Mouse (Mus musculus): ENCODE results near the gene Dennd2c. TPM values are rescaled to one million over a fixed set of nuclear protein-coding genes. Genes with fewer than 3 reads are reported as not detected.
"Not testable (repeated sequence)": the region's sequence is repeated elsewhere in the genome, so short reads cannot be mapped to it uniquely, and the experiment has no call there.

Gene Dennd2c
- polyA plus RNA-seq, 1 experiment, result 0.34 TPM

- H3K27ac ChIP-seq (ENCODE audit: insufficient read depth, low read length), result no peak overlapping the region
- no peak for DNase-seq
- WGBS, result 27% methylated on average over 5 of the region's 5 CpGs
Observed at GRCm38 (mm10) chr3:103172615-103173014, 70.2 kb downstream of the Dennd2c start.

GRCm38 (mm10) chr3:103176740-103177139, 74.3 kb downstream of the Dennd2c start:
- H3K4me3 ChIP-seq (replicated peaks; ENCODE audit: insufficient read depth, low read depth, low read length), result no peak overlapping the region
- 95% methylated on average over 4 of the region's 4 CpGs for WGBS
- no peaks in the 10 kb centered on the region for H3K4me1 ChIP-seq (ENCODE audit: control insufficient read depth, insufficient read depth, low read length)
- no peaks in the 10 kb centered on the region for H3K27me3 ChIP-seq (ENCODE audit: control insufficient read depth, insufficient read depth, low read length)
- no peak overlapping the region for H3K27ac ChIP-seq (ENCODE audit: insufficient read depth, low read length)
- TF ChIP-seq POLR2A (IDR thresholded peaks at IDR 0.05; ENCODE audit: borderline replicate concordance, insufficient read depth, low read length) (no peak), CTCF (IDR thresholded peaks at IDR 0.05; ENCODE audit: borderline replicate concordance, insufficient read depth, low read depth, low read length) (no peak)
- DNase-seq, result no peak

More at GRCm38 (mm10) chr3:103172615-103173014, 70.2 kb downstream of the Dennd2c start:
- TF ChIP-seq POLR2A (IDR thresholded peaks at IDR 0.05; ENCODE audit: borderline replicate concordance, insufficient read depth, low read length) (no peak), CTCF (IDR thresholded peaks at IDR 0.05; ENCODE audit: borderline replicate concordance, insufficient read depth, low read depth, low read length) (no peak)
- Histone ChIP-seq H3K4me1 (ENCODE audit: control insufficient read depth, insufficient read depth, low read length) (no peaks in the 10 kb centered on the region), H3K27me3 (ENCODE audit: control insufficient read depth, insufficient read depth, low read length) (no peaks in the 10 kb centered on the region), H3K4me3 (replicated peaks; ENCODE audit: insufficient read depth, low read depth, low read length) (peak overlapping the region; percentile 60)

GRCm38 (mm10) chr3:103179527-103179926, 77.1 kb downstream of the Dennd2c start:
- Histone ChIP-seq H3K4me1 (ENCODE audit: control insufficient read depth, insufficient read depth, low read length) (no peaks in the 10 kb centered on the region), H3K27me3 (ENCODE audit: control insufficient read depth, insufficient read depth, low read length) (no peaks in the 10 kb centered on the region), H3K27ac (ENCODE audit: insufficient read depth, low read length) (no peak overlapping the region), H3K4me3 (replicated peaks; ENCODE audit: insufficient read depth, low read depth, low read length) (no peak overlapping the region)
- TF ChIP-seq POLR2A (IDR thresholded peaks at IDR 0.05; ENCODE audit: borderline replicate concordance, insufficient read depth, low read length) (no peak), CTCF (IDR thresholded peaks at IDR 0.05; ENCODE audit: borderline replicate concordance, insufficient read depth, low read depth, low read length) (no peak)
- DNase-seq, result no peak
- 94% methylated on average over 9 of the region's 9 CpGs for WGBS

- TF ChIP-seq POLR2A (IDR thresholded peaks at IDR 0.05; ENCODE audit: borderline replicate concordance, insufficient read depth, low read length), result no peak
- TF ChIP-seq CTCF (IDR thresholded peaks at IDR 0.05; ENCODE audit: borderline replicate concordance, insufficient read depth, low read depth, low read length), result no peak
- DNase-seq, result no peak
- no peak overlapping the region for H3K4me3 ChIP-seq (replicated peaks; ENCODE audit: insufficient read depth, low read depth, low read length)
- 49% methylated on average over 4 of the region's 4 CpGs for WGBS
- H3K27ac ChIP-seq (ENCODE audit: insufficient read depth, low read length), result no peak overlapping the region
- H3K4me1 ChIP-seq (ENCODE audit: control insufficient read depth, insufficient read depth, low read length), result no peaks in the 10 kb centered on the region
- no peaks in the 10 kb centered on the region for H3K27me3 ChIP-seq (ENCODE audit: control insufficient read depth, insufficient read depth, low read length)
Observed at GRCm38 (mm10) chr3:103181171-103181570, 78.8 kb downstream of the Dennd2c start.

GRCm38 (mm10) chr3:103182821-103183220, 80.4 kb downstream of the Dennd2c start:
- DNase-seq, result no peak
- TF ChIP-seq POLR2A (IDR thresholded peaks at IDR 0.05; ENCODE audit: borderline replicate concordance, insufficient read depth, low read length), result no peak
- TF ChIP-seq CTCF (IDR thresholded peaks at IDR 0.05; ENCODE audit: borderline replicate concordance, insufficient read depth, low read depth, low read length), result no peak
- Histone ChIP-seq H3K4me3 (replicated peaks; ENCODE audit: insufficient read depth, low read depth, low read length) (no peak overlapping the region), H3K4me1 (ENCODE audit: control insufficient read depth, insufficient read depth, low read length) (no peaks in the 10 kb centered on the region), H3K27me3 (ENCODE audit: control insufficient read depth, insufficient read depth, low read length) (no peaks in the 10 kb centered on the region), H3K27ac (ENCODE audit: insufficient read depth, low read length) (no peak overlapping the region)
- 80% methylated on average over 14 of the region's 14 CpGs for WGBS

- not testable (repeated sequence) for H3K4me1 ChIP-seq (ENCODE audit: control insufficient read depth, insufficient read depth, low read length); H3K4me3 ChIP-seq (replicated peaks; ENCODE audit: insufficient read depth, low read depth, low read length); DNase-seq; H3K27ac ChIP-seq (ENCODE audit: insufficient read depth, low read length); H3K27me3 ChIP-seq (ENCODE audit: control insufficient read depth, insufficient read depth, low read length)
Observed at GRCm38 (mm10) chr3:103184467-103184866, 82.1 kb downstream of the Dennd2c start.

GRCm38 (mm10) chr3:103188451-103188850, 86.0 kb downstream of the Dennd2c start:
- WGBS, result 19% methylated on average over 5 of the region's 5 CpGs
- H3K27me3 ChIP-seq (ENCODE audit: control insufficient read depth, insufficient read depth, low read length), result no peaks in the 10 kb centered on the region
- TF ChIP-seq CTCF (IDR thresholded peaks at IDR 0.05; ENCODE audit: borderline replicate concordance, insufficient read depth, low read depth, low read length), result no peak
- TF ChIP-seq POLR2A (IDR thresholded peaks at IDR 0.05; ENCODE audit: borderline replicate concordance, insufficient read depth, low read length), result no peak

GRCm38 (mm10) chr3:103188856-103189255, 86.5 kb downstream of the Dennd2c start:
- H3K27ac ChIP-seq (ENCODE audit: insufficient read depth, low read length), result no peak overlapping the region
- H3K27me3 ChIP-seq (ENCODE audit: control insufficient read depth, insufficient read depth, low read length), result no peaks in the 10 kb centered on the region
- no peaks in the 10 kb centered on the region for H3K4me1 ChIP-seq (ENCODE audit: control insufficient read depth, insufficient read depth, low read length)
- DNase-seq, result no peak
- TF ChIP-seq CTCF (IDR thresholded peaks at IDR 0.05; ENCODE audit: borderline replicate concordance, insufficient read depth, low read depth, low read length) (no peak), POLR2A (IDR thresholded peaks at IDR 0.05; ENCODE audit: borderline replicate concordance, insufficient read depth, low read length) (no peak)
- no peak overlapping the region for H3K4me3 ChIP-seq (replicated peaks; ENCODE audit: insufficient read depth, low read depth, low read length)
- WGBS, result 26% methylated on average over 2 of the region's 2 CpGs

More at GRCm38 (mm10) chr3:103188451-103188850, 86.0 kb downstream of the Dennd2c start:
- Histone ChIP-seq H3K4me3 (replicated peaks; ENCODE audit: insufficient read depth, low read depth, low read length) (no peak overlapping the region), H3K4me1 (ENCODE audit: control insufficient read depth, insufficient read depth, low read length) (no peaks in the 10 kb centered on the region), H3K27ac (ENCODE audit: insufficient read depth, low read length) (no peak overlapping the region)
- DNase-seq, result no peak

All from cerebellum, adult 2 months (tissue).